Mouse (Mus musculus) left cerebral cortex, postnatal 4 days (tissue): ENCODE measurements around the gene Ffar2. TPM values are rescaled to one million over a fixed set of nuclear protein-coding genes. Genes with fewer than 3 reads are reported as not detected.

ENCODE experiments used
- DNase-seq: peaks from one replicate; pipeline ENCODE4 v3.0.0-alpha.2; 2022
- intact Hi-C: fragments of 180-260 bp; cut with DNase I; formaldehyde crosslinking; loops from one replicate; pipeline ENCODE4 v1.15.1; 2025
- total RNA-seq, 2 experiments: library from RNA; stranded (reverse); gene quantifications; 2 replicates each; pipeline ENCODE4 v1.2.3; 2021

The Ffar2 gene
- total RNA-seq, 2 experiments from 2014 or later, result not detected

- DNase-seq, result no peak
- intact Hi-C loops, result no loop called here
These were observed 731 bp upstream of the Ffar2 start for GRCm38 (mm10) chr7:30824306-30824705.

GRCm38 (mm10) chr7:30821532-30821931, 2.0 kb downstream of the Ffar2 start:
- intact Hi-C loops, result no loop called here
- no peak for DNase-seq

DNA sequence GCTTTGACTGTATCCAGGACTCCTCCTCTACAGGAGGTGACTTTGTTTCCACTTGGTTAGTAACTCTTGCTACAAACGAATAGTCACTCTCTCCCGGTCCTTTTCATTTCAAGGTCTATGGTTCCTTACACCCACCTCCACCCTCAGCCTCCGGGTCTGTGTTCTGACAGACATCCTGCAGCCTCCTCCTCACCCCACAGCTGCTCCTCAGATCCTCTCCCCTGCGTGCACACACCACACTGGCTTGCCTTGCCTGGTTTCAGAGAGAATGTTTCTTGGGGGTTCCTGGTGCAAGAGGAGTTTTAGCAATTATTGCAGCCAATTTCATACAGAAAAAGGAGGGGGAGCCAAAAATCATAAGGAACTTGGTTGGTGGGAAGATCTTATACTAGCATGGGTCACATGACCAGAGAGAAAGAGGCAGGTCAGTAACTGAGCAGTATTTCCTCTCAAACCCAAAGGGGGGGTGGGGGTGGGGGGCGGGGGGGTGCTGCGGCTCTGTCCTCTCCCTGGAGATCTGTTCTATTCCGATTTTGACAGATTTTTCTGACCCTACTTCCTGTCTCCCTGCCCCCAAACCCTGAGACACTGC, 2.6 kb downstream of the Ffar2 start:
- intact Hi-C loops, result no loop called here

GRCm38 (mm10) chr7:30820131-30820530, 3.4 kb downstream of the Ffar2 start:
- DNase-seq, result no peak
- intact Hi-C loops, result no loop called here

More for the DNA sequence above, 2.6 kb downstream of the Ffar2 start:
- no peak for DNase-seq

GRCm38 (mm10) chr7:30812291-30812807, 11.2 kb downstream of the Ffar2 start:
- DNase-seq, result peak; percentile 41
- intact Hi-C loops, result no loop called here

GRCm38 (mm10) chr7:30811757-30812290, 11.8 kb downstream of the Ffar2 start:
- peak; percentile 28 for DNase-seq
- intact Hi-C loops, result no loop called here

DNA sequence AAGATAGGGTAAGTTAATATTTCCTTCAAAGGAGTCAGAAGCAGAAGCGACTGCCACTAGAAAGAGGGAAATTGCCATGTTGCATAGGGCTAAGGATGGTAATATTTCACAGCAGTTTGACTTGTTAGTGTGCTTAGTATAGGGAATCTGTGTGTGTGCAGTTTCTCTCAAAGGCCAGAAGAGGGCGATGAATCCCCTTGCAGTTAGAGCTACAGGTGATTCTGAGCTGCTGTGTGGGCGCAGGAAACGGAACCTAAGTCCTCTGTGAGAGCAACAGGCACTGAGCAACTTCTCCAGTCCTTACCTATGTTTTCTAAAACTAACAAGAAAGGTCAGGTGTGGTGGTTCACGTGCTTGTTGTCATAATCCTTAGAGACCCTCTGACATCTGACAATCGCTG, 13.3 kb downstream of the Ffar2 start:
- intact Hi-C loops, result no loop called here
- no peak for DNase-seq

DNA sequence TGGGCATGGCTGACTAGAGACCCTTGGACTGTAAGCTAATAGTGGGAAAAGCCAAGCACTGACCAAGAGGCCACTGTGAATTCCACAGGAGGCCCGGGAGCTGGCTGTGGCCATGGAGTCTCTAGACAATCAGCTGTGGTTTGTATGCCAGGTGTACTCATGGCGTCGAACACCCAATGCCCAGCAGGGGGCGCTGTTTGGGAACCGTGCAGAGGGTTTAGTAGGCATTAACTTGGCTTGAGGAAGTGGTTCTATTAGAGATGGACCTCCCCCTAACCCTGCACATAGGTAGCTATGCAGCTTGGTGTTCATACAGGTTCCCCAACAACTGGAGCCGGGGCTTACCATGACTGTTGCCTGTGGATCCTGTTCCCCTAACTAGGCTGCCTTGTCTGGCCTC, 17.7 kb downstream of the Ffar2 start:
- peak; percentile 31 for DNase-seq
- intact Hi-C loops, result no loop called here

GRCm38 (mm10) chr7:30804026-30804715, 19.4 kb downstream of the Ffar2 start:
- DNase-seq, result no peak
- intact Hi-C loops, result no loop called here

DNA sequence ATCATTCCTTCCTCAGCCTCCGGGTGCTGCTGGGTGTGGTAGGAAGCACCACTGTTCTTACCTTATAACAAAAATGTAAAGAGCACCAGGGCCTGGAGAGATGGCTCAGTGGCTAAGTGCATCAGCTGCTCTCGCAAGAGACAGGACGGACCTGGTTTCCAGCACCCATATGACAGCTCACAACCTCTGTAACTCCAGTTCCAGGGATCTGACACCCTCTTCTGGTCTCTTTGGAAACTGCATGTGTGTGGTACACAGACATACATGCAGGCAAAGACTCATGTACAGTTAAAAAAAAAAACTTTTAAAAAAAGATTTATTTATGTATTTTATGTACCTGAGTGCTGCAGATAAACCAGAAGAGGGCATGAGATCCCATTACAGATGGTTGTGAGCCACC, 20.3 kb downstream of the Ffar2 start:
- intact Hi-C loops, result no loop called here

GRCm38 (mm10) chr7:30800653-30801052, 22.9 kb downstream of the Ffar2 start:
- intact Hi-C loops, result no loop called here
- DNase-seq, result no peak

More for the DNA sequence above, 20.3 kb downstream of the Ffar2 start:
- DNase-seq, result no peak

- intact Hi-C loops, result no loop called here
- DNase-seq, result no peak
These were observed 26.8 kb downstream of the Ffar2 start for GRCm38 (mm10) chr7:30796790-30797189.

DNA sequence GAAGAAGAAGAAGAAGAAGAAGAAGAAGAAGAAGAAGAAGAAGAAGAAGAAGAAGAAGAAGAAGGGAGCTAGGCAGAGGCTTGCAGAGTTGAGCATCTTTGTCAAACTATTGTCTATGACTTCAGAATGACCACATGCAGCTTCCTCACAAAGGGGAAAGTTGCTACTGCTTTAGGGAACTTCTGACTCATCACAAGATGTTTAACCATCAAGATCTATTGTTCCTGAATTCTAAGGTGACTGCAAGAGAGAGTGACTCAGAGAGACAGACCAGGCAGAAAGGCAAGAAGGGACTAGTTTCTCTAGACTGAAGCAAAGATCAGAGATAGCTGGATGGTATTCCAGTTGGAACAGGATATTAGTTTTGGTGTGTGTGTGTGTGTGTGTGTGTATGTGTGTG, 28.7 kb downstream of the Ffar2 start:
- no peak for DNase-seq
- intact Hi-C loops, result no loop called here

- intact Hi-C loops, result no loop called here
- no peak for DNase-seq
These were observed 31.7 kb downstream of the Ffar2 start for GRCm38 (mm10) chr7:30791921-30792320.

GRCm38 (mm10) chr7:30790141-30790540, 33.4 kb downstream of the Ffar2 start:
- intact Hi-C loops, result no loop called here
- DNase-seq, result no peak

- no peak for DNase-seq
- intact Hi-C loops, result no loop called here
These were observed 36.1 kb downstream of the Ffar2 start, which contains the start of gene Krtdap for GRCm38 (mm10) chr7:30787377-30788022. Gene Krtdap, plus strand, starts transcription at chr7:30787896.

DNA sequence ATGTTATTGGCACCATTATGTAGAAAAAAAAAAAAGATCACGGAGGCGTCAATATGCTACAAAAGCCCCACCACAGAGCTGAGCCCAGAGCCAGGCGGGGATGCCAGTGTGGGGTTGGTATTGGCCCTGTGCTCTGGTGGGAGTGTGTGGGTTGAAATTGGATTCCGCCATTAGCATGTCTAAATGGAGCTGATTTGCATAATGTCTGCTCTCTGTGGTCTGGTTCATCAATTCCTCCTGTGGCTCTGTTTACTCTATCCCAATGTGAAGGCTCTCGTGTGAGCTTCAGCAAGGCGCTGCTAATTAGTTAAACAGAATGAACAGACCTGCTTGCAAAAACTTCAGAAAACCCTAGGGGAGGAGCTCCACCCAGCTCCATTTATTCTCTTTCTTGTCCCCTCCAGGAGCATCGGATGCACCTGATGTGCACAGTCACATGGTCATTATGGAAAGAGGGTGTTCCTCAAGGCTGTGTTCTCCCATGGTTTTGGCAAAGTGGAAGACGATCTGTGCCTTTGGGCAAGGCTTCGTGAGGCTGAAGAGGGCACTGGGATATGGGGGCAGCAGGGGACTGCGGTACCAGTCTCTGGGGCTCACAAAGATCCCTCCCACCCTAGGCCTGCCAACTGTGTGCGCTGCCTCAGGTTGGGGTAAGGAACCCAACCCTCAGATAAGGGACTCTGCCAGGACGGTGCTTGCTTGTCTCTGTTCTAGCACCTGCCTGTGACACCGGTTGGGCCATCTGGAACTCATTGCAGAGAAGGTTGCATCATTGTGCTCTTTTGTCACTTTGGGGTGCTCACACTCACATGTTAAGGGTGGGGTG, 37.6 kb downstream of the Ffar2 start:
- DNase-seq, result peak; percentile 49

GRCm38 (mm10) chr7:30785154-30785553, 38.4 kb downstream of the Ffar2 start:
- no peak for DNase-seq
- intact Hi-C loops, result no loop called here

More for the DNA sequence above, 37.6 kb downstream of the Ffar2 start:
- intact Hi-C loops, result no loop called here

DNA sequence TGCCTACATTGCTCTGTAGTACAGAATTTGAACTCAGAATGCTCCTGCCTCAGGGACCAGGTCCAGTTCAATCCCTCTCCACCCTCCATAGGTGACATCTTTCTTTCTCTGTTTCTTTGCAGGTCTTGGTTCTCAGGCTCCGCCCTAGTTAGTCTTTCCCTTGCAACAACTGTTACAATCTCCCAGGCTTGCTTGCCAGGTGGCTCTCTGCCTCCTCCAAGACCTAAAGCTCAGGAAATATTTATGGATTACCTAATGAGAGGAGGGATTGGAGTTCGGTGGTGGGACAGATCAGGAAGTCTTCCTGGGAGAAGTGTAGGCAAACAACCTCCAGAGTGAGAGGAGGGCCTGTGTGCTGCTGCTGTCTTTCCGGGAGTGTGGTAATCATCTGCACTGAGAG, 40.9 kb downstream of the Ffar2 start:
- intact Hi-C loops, result no loop called here
- no peak for DNase-seq

DNA sequence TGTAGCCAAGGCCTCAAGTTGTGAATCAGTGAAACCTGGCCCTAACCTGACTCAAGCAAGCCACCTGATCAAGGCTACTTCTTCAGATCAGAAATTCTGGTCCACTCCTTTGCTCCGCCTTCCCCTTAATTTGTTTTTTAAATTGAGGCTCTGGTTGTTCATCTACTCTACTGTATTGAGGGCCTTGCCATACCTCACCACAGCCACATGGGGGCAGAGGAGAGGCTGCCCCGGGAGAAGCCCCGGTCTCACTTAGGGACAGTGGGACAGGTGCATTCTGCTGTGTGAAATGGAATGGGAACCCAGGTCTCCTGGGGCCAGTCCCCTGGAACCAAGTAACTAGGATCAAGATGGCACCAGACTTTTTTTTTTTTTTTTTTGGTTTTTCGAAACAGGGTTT, 41.8 kb downstream of the Ffar2 start:
- intact Hi-C loops, result no loop called here
- no peak for DNase-seq

GRCm38 (mm10) chr7:30777911-30778310, 45.7 kb downstream of the Ffar2 start:
- intact Hi-C loops, result no loop called here
- DNase-seq, result no peak
